Mouse (Mus musculus): Measurements from ENCODE around the gene Tsr1.

Gene Tsr1

GRCm38 (mm10) chr11:74897678-74898516 lies at the start of gene Tsr1:
Gene Tsr1, plus strand, starts transcription at chr11:74898071.
- peak; percentile 85 to 90 for DNase-seq (ENCODE audit: low spot score in 2 of 2)

DNA sequence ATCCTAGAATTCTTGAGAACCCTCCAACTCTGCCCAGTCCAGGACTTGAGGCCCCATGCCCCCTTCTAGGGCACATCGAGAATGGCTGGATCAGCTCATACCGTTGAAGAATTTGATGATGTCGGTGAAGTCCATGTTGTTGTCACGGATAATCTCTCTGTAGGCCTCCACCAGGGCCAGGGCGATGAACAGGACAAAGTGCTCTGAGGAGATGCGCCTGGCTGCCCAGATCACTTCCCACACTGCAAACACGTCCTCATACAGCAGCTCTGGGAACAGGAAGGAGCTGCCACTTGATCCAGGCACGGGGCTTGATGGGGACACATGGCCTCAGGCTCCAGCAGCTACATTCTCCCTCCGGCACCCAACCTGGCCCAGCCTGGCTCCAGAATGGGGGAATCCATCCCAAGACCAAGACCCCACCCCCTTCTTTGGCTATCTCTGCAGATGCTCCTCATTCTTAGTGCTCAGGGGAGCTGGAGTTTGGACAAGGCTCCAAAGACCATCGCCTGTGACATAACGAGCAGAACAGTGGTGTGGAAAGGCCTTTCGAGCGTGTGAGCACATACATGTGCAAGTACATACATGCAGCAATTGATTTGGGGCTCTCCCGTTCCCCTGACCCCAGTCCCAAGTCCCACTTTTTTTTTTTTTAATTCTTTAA lies 46.7 kb upstream of the Tsr1 start:
- DNase-seq (ENCODE audit: low spot score in 2 of 2), result no peak

DNA sequence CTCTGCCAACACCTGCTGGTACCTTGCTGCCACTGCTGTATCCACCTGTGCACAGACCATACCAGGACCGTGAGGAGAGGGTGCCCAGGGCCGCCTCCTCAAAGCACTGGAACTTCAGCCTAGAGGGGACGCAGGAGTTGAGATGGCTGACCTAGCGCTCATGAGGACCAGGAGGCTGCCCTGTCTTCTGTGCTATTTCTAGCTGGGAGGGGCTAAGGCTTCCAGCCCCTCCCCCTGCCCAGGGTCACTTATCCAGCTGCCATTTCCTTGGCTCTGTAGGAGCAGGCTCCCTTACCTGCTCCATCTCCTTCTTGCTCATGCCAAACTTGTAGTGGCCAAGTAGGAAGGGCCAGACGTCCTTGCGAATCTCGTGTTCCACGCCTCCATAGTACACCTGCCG lies 40.1 kb upstream of the Tsr1 start:
- no peak for DNase-seq (ENCODE audit: low spot score in 2 of 2)

DNA sequence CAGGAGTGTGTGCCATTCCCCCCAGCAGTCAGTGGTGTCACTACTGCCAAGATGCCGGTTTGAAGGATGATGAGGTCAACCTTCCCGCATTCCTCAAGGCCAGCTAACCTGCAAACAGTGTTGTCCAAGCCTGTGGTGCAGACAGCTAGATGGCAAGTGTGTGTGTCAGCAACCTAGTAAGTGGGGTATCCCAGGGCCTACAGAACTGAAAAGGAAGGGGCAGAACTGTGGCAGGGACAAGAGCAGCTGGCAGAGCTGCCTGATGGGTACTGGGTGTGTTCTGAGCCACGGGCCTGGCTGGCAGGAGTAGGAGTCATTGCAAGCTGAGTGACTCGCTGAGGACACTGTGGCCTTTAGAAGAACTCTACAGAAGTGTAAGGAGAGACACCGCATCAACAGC lies 35.7 kb upstream of the Tsr1 start:
- DNase-seq (ENCODE audit: low spot score in 2 of 2), result no peak

- no peak for DNase-seq (ENCODE audit: low spot score in 2 of 2)
Measured at GRCm38 (mm10) chr11:74863471-74863870, 34.4 kb upstream of the Tsr1 start.

GRCm38 (mm10) chr11:74864421-74864820 lies 33.5 kb upstream of the Tsr1 start:
- no peak for DNase-seq (ENCODE audit: low spot score in 2 of 2)

DNA sequence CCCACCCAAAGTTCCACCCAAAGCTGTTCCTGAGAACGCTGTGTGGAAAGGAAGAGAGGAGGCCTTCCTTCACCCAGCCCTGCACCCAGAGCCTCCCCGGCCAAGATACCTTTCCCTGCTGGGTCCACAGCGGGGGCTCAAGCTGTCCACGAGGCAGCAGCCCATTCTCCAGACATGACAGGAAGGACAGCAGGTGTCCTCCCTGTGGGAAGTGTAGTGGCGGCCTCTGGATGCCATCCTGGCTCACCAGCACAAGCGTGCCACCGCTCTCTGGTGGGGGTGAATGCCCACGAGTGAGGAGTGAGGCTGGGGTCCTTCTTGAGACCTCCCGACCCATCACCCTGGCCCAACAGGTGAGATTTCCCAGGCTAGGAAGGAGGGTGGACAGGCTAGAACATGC lies 32.6 kb upstream of the Tsr1 start:
- no peak for DNase-seq (ENCODE audit: low spot score in 2 of 2)

- DNase-seq (ENCODE audit: low spot score in 2 of 2), result peak in 1 of 2 experiments; percentile 37
Measured at GRCm38 (mm10) chr11:74866640-74867039, 31.2 kb upstream of the Tsr1 start.

DNA sequence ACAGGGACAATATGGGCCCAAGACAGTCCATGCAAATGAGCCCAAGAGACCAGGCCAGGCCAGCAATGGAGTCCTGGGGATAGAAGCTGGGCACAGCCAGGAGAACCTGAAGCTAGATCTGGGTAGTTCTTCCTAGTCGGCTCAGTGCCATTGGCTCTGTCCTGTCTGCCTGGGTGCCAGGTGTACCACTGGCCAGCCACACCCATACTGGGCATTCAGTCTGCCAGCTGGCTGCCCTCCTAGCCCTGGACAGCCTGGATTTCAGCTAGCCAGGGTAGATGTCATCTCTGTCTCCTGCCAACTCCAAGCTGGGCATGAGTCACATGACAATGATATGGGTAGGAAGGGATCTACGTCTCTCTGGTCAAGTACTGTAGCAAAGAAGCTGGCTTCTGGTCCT lies 30.7 kb upstream of the Tsr1 start:
- no peak for DNase-seq (ENCODE audit: low spot score in 2 of 2)

DNA sequence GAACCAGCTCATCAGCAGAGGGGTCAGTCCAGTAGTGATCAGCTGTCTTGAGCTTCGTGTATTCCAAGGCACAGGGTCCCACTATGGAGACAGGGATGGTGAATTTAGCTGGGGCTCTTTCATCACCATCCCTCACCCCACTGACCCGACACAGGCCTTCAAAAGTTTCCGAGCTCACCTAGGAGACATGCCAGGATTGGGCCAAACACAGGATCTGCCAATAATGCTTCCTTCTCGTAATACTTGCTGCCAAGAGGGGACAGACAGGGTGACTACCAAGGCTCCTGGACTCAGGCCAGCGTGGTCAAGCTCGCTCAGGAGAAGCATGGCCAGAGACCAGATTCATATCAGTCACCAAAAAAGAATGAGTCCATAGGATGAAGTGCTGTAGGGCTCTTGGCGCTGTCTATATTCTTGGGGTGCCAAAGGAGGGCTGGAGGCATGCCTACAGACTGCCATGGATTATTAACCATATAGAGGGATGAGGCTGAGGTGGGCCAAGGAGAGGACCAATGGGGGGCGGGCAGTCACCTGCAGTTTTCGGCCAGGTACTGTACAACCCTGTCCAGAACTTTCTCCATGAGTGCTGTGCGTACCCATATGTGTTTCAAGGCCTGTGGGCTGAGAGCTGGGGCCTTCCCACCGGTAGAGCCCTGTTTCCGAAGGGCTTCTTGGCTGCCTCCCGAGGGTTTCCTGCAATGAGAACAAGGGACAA lies 29.7 kb upstream of the Tsr1 start:
- no peak for DNase-seq (ENCODE audit: low spot score in 2 of 2)

GRCm38 (mm10) chr11:74869603-74870002 lies 28.3 kb upstream of the Tsr1 start:
- DNase-seq (ENCODE audit: low spot score in 2 of 2), result no peak

DNA sequence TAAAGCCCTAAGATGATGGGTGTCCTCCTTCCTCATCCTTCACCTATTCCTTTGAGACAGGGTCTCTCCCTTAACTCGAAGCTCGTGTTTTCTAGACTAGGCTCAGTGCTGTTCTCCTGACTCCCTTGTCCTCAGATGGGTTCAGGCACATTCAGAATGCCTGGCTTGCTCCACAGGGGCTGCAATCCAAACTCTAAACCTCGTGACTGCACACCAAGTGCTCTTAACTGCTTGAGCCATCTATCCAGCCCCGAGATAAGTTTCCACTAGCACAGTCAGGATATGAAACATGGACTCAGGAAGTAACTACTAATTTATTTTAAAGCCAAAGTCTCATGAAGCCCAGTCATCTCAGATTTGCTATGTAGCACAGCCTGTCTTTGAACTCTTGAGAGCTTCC lies 27.3 kb upstream of the Tsr1 start:
- no peak for DNase-seq (ENCODE audit: low spot score in 2 of 2)

DNA sequence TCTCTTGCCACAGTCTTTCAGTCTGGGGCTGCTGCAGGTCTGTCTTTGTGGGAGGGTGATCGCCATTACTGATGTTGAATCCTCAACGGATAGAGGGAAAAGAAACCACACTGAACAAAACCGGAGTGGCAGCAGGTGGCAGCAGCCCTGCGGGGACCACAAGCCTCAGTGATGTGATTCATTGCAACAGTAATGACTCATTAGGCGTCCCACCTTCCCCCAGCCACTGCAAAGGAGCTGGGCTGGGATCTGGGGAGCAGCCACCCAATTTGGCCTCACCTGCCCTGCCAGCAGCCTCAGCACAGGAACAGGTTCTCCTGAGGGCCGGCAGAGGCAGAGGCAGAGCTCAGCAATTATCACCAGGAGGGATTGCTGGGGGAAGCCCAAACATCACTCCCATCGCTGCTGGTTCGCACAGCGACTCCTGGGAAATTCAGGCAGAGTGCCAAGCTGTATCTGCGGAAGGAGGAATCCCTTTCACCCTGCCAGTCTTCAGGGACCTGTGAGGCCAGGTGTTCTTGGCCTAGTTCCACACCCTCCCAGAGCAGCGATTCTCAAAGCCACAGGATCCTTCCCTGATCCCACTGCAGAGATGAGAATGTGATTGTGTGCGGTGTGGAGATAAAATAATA lies 26.8 kb upstream of the Tsr1 start:
- DNase-seq (ENCODE audit: low spot score in 2 of 2), result peak; percentile 75 to 77

GRCm38 (mm10) chr11:74874630-74875029 lies 23.2 kb upstream of the Tsr1 start:
- DNase-seq (ENCODE audit: low spot score in 2 of 2), result peak; percentile 50 to 59

GRCm38 (mm10) chr11:74876801-74877200 lies 21.1 kb upstream of the Tsr1 start:
- peak; percentile 73 for DNase-seq (ENCODE audit: low spot score in 2 of 2)

DNA sequence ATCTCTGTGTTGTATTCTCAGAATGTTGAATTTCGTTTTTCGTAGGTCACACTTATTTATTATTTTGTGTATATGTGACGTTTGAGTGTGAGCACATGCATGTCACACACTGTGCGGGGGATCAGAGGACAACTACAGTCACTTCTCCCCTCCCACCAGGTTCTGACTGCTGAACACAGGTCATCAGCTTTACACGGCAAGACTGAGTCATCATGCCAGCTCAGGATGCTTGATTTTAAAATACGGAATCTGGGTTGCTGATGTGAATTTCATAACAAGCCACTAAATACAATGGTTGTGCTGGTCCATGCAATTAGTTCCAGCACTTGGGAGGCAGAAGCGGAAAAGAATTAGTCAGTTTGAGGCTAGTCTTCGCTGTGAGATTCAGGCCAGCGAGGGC lies 16.9 kb upstream of the Tsr1 start:
- DNase-seq (ENCODE audit: low spot score in 2 of 2), result no peak

GRCm38 (mm10) chr11:74881979-74882378 lies 15.9 kb upstream of the Tsr1 start:
- peak; percentile 67 to 70 for DNase-seq (ENCODE audit: low spot score in 2 of 2)

DNA sequence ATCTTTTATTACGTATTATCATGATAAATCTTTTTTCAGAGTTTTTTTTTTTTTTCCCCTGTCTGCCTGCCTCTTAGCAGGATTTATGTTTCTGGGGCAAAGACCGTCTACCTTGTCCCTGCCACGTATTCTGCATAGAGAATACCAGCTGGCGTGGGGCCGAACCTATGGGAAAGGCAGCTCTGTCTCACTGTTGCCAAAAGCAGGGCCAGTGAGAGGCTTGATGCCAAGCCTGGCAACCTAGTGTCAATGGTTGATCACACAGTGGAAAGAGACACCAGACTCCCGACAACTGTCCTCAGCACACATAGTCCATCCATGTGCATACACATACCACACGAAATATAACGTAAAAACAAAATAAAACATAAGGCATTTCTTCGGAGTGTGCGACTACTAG lies 14.8 kb upstream of the Tsr1 start:
- no peak for DNase-seq (ENCODE audit: low spot score in 2 of 2)

DNA sequence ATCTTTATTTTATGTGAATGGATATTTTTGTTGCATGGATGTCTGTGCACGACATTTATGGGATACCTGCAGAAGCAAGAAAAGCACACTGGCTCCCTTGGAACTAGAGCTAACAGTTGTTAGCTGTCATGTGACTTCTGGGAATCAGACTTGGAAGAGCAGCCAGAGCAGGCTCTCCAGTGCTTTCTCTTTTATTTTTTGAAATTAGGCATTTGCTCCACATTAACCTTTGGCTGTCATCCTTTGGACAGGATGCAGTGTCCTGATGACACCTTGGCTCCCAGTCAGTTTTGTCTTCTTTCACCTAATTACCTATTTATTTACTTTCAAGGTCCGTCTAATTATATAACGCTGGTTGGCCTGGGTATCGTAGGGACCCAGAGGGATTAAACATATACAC lies 3.3 kb upstream of the Tsr1 start:
- DNase-seq (ENCODE audit: low spot score in 2 of 2), result no peak

DNA sequence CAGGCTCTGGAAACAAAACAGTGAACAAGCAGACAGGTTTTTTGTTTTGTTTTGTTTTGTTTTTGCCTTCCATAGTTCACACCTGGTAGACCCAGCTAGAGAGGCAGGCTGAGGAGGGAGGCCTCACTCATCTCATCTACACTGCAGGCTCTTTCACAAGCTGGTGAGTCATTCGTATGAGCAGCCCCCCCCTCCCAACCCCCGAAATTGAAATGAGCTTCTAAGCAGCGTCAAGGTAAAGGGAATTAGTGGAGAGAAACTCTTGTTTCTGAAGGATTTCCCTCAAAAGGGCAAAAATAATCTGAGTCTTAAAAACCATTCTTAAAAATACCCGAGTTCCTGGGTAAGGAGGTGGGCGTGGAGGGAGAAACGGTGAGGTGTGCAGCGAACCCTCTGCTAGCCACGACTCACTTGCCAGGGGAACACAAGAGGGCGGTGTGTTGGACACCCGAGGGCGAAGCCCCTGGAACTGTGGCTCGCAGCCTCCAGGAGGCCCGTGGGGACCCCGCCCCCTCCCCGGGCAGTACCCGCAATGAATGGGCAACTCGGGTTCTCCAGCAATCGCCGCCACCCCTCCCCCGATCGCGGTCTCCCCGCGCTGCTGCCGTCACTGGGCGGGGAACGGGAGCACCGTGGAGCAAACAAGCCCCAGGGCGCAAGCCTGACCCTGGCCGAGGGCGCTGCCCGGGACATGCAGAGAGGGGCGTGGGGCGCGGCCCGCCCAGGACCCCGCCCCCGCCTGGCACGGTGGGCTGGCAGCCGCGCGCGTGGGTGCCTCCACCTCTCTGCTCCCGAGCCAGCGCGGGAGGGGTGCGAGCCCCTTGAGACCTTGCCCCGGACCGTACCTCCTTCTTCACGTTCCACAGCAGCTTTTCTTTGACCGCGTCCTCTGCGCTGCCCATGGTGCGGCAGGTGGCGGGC lies 1.6 kb upstream of the Tsr1 start:
- DNase-seq (ENCODE audit: low spot score in 2 of 2), result peak; percentile 56 to 73
